Mouse (Mus musculus) T-cell, adult 2 months (primary cell): ENCODE results near the gene Nkain2.
"Not testable (repeated sequence)": the region's sequence is repeated elsewhere in the genome, so short reads cannot be mapped to it uniquely, and the experiment has no call there.

ENCODE experiments used
- DNase-seq: peaks from one replicate; pipeline ENCODE4 v3.0.0; 2022; ENCODE audit warnings: low spot score

Gene Nkain2

DNA sequence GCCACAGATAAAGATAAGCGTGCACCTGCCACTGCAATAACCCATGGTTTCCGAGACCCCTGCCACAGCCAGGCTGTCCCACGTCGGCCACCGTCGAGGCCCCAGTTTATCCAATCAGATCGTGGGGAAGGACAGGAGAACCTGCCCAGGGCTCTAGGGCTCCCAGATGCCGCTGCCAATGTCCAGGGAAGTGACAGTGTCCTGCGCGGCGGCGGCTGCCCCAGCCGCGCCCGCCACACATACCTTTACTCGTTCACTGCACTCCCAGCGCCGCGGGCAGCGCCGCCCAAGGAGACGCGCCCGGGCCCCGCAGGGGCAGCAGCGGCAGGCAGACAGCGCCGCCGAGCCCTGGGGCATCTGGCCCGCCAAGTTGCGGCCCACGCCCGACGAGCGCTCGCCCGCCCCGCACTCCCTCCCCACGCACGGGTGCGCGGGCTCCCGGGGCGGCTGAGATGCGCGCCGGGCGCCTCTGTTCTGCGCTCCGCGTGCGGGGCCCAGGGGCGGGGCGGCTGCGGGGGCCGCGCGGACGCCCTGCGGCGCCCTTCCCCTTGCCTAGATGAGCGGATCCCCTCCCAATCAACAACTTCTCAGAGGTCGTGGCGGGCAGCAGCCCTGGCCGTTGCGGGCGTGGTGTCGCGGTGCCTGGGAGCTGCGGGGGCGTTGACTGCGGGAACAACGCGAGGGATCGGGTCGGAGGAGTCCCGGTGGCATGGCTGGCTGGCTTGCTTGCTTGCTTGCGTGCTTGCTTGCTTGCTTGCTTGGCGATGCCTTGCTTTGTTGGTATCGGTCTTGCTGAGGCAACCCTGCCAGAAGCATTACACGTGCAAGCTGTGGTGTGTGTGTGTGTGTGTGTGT, at the start of gene Nkain2:
Gene Nkain2 (minus strand): TSS at position 811 of the 855 bp plus-strand sequence.
- no peak for DNase-seq

DNA sequence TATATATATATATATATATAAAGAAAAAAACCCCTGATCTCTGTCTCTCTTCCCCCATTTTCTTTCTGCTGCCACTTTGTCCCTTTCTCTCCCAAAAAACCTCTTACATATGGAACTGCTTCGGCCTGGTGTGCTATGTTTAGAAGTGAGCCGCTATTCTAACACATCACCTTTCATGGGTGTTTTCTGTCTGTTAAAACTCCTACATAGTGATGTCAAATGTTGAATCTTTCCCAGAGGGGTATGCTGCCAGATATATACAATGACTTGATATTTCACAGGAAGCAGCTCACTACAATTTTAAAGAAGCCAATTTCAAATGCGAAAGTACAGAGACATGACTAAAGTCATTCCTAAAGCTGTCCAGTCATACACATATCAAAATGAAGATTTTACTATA, 49.6 kb upstream of the Nkain2 start:
- DNase-seq = no peak

DNA sequence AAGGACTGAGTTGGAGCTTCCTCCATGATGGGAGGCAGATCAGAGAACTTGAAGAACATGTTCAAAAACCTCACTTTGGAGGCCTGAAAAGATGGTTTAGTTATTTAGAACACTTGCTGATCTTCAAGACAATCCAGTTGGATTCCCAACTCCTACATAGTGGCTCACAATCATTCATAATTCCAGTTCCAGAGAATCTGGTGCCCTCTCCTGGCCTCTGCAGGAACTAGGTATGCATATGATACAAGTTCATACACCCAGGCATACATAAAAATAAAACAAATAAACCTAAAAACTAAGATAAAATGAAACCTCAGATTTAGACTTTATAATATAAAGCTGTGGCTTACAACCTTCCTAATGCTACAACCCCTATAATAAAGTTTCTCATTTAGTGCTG, 4.8 kb upstream of the Nkain2 start:
- DNase-seq = no peak

DNA sequence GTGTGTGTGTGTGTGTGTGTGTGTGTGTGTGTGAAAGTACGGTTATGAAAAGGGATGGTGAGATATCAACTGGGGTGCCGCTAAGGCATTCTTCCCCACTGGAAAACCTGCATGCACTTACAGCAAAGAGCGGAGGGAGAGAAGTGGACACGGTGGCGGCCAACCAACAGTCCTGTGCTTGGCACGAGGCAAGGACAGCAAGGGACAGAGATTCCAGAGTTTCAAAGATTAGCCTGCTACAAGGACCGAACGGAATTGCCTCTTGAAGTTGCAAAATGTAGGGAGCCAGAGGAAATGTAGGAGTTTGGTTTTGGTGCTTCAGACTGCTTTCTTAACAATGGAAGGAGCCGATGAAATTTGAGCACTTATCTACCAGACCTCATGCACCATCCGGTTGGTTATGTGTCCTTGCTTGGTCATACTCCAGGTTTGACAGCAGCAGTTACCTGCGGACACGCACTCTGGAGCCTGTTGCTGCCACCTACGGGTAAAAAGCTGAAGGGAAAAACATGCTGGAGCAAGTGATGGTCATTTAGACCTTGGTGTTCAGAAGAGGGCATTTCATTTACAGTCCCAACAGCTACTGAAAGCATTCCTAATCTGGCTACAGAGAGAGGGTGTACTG, 357 bp upstream of the Nkain2 start:
- no peak for DNase-seq

DNA sequence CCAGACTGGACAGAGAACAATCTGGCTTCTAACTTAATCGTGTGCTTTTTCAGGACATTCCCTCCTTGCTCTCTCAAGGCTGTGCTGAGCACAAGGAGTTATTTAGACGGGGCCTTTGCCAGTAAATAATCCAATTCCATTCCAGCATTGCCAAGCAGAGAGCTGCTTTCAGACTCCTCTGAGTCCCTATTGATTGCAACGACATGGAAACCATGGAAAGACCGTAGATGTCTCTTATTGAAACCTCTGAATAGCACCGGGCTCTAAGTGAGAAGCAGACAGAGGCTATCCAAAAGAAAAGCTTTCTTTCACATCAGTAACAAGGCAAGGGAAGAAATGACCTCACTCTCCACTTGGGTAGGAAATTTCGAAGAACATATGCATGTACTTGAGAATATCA, 8.3 kb downstream of the Nkain2 start:
- DNase-seq = no peak

DNA sequence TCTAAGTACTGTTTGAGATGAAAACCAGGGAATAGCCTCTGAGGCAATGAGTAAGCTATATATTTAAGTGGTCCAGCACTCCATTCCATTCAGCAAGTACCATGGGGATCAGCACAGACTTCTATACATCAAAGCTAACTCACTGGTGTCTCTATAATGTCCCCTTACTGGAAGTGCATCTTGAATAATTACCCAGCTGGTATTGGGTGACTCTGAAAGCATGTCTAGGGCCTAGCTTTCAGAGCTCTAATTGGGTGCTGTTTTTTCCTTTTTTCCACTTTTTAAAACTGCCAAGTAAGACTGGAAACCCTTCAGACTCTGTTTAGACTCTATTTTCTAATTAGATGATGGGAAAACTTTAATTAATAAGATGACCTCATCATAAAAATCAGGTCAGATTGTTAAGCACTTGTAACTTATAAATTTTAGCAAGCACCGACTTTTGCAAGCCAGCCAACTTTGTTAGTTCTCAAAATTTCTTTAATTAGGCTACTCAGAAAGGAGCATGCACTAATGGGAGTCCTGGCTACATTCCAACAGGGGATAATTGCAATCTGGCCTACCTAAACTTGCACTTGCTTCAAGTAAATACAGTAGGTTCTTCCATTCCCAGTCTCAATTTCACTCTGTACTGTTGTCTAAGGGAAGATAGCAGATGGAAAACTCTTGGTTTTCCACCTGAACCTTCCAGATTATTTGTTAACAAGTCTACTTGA, 19.4 kb downstream of the Nkain2 start:
- no peak for DNase-seq

DNA sequence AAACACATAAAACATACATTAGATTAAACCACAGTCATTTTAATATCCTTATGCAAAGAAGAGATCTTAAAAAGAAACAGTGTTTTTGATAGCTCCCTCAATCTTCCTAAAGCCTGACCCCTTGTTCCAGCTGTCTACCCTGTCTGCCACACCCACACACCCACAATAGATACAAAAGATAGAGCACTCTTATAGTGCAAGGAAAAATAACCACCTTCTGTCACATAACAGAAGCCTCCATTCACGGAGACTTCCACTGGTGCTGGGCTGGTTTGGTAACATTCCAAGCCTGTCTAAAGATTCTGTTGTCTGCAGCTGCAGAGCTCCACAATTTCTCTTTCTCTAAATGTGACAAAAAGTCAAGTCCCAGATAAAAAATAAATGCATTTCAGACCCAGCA, 20.7 kb downstream of the Nkain2 start:
- no peak for DNase-seq

DNA sequence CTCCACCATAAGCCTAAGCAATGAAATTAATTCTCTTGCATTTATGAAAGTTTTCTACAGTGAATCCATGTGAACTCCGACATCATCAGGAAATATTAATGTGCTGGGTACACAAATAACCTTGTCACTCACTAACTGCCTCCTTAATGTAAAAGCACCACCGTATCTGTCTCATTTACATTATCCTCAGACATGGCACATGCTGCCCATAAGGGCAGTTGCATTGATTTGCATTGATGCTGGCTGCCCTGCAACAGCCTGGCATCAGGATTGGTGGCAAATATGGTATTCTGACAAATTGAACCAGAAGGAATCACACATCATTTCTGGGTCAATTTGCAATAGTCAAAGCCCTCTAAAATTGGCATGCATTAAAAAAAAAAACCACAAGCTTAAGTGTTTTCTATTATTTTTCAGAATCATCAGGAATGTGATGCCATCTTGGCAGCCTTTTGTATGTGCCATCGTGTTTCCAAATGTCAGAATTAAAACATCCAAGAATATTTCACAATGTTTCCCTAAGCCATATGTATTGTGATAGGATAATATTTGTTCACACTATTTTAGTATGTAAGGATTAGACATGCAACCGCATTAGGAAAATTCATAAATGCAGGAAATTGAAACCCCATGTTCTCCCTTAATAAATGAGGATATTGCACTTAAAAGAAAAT, 74.9 kb downstream of the Nkain2 start:
- no peak for DNase-seq

DNA sequence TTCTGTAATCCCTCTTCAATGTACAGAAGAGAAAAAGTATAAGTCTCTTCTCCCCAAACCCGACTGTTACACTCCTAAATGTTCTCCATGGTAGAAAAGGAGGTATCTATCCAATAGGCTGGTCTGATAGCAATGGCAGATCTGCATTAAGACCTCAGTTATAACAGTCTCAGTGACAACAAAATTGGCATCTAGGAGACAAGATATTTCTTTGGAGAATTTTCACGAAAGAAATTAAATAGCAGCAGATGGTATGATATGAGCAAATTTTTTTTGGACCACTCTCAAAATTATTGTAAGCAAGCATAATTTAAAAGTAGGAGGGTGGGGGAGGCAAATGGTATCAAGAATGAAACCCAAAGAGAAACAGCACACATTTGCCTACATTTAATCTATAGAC, 94.0 kb downstream of the Nkain2 start:
- DNase-seq = no peak

DNA sequence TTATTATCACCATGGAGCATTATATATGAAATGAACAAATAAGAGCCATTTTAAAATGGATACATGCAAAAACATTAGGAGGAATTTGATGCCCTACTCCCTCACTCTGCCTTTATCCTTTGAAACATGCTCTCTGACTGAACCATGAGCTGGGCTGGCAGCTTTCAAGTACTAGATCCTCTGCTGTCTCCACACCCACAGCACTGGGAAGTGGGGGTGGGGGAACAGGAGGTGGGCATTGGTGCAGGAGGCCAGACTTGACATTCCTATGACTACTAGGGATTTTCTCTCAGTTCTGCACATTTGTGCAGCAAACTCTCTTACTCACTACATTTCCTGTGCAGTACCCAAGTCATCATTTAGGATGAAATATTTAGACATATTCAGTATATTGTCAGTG, 99.7 kb downstream of the Nkain2 start:
- no peak for DNase-seq

DNA sequence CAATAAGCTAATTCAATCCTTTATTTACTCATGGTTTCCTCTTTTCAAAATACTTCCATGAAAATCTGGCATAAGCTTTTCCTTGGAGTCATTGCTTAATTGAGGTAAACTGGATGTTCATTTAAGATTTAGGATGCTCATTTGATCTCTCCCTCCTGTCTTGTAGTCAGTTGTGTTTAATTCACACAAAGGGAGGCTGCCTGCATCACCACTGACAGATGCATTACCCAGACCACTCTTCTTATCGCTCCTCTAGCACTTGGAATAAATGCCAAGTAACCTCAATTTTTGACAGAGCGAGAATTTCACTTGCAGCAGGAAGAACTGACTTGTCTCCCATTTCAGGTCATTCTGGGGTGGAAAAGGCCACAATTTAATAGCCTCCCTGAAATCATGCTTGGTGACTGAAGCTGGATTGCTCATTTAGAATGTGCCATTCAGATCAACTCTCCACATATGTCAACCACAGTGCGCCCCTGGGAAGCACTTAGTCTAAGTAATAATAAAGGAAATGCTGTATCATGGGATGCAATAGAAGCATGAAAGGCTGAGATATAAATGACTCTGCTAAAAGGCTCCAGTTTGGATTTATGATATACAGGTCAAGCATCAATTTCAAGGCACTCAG, 107.4 kb downstream of the Nkain2 start:
- no peak for DNase-seq

DNA sequence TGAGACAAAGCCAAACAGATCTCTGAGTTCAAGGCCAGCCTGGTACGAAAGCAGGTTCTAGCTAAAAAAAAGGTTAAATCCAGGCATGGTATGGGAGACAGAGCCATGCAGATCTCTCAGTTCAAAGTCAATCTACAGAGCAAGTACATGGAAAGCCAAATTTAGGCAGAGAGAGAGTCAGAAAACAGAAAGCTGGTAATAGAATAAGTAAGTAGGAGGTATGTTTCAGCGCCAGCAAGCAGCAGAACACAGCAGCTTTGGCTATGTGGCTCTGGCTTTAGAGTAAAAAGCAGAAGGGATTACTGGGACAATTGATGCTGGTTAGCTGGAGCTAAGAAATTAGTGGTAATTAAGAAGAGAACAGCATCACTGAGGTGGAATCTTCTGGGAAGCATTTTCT, 151.3 kb downstream of the Nkain2 start:
- DNase-seq = no peak

DNA sequence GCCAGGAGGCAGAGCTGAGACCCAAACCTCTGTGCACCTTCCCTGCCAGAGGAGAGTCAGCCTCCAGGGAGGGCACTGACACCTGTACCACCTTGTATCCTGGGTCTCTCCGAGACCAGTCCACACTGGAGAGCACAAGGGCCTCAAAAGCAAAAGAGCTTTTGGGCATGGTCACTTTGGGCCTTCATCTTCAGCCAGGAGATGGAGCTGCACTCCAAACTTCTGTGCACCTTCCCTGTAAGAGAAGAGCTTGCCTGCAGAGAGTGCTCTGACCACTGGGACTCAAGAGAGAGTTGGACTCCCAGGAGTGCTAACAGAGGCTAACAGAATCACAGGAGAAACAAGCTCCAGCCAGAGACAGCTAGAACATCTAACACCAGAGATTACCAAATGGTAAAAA, 183.7 kb downstream of the Nkain2 start:
- not testable (repeated sequence) for DNase-seq

DNA sequence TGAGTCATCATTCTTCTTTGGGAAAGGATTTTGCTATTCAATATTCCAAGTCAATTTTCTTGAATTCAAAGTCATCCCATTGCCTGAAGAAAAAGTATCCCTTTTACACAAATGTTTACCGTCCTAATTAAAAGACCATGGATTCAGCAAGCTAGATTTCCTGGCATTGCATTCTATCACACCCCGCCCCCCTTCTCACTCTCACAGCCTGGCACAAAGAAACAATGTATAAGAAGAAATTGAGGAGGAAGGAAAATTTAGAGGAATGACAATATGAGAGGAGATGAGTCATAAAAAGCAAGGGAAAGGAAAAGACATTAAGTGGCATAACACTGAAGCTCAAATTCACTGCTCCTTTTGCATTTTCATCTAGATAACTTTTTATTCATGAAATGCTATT, 193.6 kb downstream of the Nkain2 start:
- no peak for DNase-seq

DNA sequence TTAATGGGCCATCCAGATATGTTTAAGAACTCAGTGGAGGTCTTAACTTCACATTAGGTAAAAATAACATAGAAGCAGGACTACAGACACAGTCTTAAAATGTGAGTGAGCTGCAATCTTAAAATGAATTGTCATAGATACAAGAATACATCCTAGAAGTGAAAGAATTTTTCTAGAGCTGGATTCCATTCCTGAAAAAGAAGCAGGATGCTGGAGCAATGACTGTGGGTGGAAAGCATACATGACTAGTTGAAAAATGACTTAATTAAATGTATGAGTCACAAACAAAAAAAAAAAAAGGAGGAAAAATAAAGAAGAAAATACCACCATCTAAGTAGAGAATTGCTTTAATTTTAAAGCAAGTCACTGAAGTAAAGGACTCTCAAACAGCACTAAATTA, 205.7 kb downstream of the Nkain2 start:
- DNase-seq = no peak

DNA sequence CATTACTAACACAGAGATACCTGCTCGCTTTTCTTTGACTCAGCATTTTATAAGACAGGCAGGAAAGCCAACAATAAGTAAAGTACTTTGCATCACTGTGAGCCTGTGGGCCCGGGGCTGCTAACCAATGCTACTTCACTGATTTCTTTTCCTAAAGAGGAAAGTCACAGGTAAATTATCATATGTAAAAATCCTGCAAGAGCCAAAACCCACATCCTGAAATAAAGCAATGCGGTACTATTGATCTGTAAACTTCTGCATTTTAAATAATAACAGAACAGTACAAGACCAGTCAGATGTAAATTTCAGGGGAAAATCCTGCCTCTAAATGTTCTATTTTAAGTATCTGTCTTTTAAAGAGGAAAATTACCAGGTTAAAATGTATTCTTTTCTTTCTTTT, 250.0 kb downstream of the Nkain2 start:
- no peak for DNase-seq

DNA sequence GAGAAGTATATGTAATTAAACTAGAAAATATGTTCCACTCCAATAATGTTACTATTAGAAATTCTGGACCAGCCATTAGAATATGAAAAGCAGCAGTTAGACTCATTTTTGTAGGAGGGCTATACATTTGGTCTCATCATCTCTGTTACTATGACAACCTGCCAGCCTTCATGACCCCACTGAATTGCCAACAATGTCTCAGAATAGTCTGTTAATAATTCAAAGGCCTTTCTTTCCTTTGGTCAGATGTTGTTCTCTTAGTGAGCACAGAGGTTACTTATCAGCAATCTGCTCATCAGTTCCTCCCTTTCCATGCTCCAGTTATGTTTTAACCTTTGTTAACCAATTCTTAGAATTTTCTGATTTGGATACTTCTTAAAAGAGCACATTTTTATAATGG, 251.1 kb downstream of the Nkain2 start:
- DNase-seq = no peak

DNA sequence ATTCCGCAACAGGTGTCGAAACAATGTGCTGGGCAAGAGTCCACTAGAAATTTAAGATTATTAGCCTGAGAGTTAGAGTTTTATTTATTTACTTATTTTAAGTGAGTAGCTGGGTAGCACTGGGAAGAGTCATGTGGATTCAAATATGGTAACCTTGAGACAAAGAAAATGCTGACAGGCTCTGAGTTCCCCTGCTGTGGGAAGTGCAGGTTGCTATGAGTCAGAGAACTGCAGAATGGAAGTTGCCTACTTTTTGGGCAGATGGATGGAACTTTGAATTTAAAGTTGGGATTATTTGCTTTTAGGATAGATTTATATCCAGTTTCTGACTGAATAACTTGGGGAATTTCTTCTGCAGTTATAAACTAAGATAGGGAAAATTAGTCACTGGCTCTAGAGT, 259.2 kb downstream of the Nkain2 start:
- DNase-seq = no peak

DNA sequence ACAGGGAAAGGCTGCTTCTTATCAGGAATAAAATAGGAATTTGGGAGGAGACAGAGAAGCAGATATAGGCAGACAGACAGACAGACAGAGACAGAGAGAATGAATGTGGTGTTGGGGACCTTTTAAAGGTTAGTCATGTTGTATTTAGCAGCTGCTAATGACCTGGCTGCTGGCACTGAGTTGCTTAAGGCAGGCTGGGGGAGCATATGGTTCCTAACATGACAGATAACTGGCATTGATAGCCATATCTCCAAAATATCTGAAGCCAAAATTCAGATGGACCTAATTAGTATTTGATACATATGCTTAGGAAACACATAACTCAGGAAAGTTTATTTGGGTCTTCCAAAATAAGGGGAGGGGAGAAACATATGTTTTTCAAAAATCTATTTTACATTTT, 285.8 kb downstream of the Nkain2 start:
- DNase-seq = no peak

DNA sequence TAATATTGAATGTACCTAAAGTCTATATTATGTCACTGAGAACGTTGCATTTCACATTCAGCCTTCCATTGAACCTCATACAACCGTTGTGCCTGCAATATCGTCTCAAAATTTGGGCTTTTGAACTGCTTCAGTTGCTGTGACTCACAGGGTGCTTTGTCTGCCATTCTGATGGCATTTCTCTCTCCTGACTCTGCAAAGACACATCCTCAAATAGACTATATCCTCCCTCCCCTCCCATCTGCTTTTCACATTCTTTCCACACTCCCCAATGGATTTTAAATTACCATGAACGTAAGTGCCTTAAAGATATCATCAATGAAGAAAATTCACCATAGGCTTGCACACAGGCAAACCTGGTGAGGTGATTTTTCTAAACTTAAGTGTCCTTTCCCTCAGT, 287.5 kb downstream of the Nkain2 start:
- DNase-seq = no peak

DNA sequence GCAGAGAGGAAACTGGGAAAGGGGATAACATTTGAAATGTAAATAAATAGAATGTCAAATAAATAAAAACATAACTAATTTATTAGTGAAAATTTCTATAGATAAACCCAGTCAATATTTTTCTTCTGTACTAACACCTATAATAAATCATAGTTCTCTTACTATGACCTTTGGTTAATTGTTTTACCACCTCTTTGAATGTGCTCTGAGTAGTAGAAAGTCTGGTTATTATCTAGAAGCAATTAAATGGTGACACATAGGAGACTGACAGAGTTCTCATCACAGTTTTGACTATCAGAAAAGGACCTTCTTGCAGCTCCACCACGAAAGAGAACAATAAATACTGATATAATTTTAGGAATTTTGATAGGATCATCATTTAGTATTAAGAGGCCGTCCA, 295.3 kb downstream of the Nkain2 start:
- no peak for DNase-seq

DNA sequence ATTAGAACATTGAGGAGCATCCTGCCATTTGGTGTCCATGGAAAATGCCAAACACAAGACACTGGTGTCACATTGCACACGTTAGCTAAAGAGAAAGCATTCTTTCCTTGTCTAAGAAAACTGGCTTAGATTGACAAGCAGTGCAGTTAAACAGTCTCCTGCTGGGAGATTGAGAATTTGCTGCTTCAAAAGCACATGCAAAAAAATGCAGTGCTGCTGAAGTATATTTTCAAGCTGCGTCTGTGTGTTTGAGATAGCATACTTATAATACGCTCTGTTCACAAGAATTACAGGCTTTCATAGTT, 313.0 kb downstream of the Nkain2 start:
- no peak for DNase-seq
